Mouse (Mus musculus) liver, embryonic 14.5 days (tissue): Measurements from ENCODE around the gene Hspa4.

Source experiments
- CTCF ChIP-seq: IDR thresholded peaks from 2 replicates; pipeline ENCODE4 v1.5.1; 2016; ENCODE audit warnings: antibody characterized with exemption, low read depth, control low read depth
- EP300 ChIP-seq: IDR thresholded peaks from 2 replicates; pipeline ENCODE4 v1.6.1; 2016; ENCODE audit warnings: antibody characterized with exemption, low read depth

DNA sequence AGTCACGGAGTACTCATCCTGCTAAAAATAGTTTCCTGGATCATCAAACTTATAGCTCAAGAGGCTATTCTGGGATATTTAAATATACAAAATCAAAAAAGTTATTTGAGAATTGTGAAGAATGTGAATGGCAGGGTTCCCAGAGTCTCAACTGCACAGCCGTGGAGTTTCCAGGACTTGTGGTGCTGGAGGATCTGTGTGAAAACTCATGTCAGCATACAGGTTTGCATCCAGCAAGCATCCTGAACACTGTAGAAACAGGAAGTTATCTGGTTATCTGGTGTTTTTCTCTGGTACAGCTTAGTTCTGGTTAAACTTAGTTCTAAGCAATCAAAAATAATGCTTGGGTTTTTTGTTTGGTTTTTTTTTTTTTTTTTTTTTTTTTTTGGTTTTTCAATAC lies 6.7 kb upstream of the Hspa4 start:
- TF ChIP-seq CTCF (no peak), EP300 (no peak)
